Mouse (Mus musculus) T-helper 17 cell (primary cell): Measurements from ENCODE around the gene Cln3.

ENCODE experiments used
- in situ Hi-C, 2 experiments: fragments of 300-600 bp; cut with MboI, MseI; formaldehyde crosslinking; loops; 1 replicate in 1 of 2; 2 replicates in 1 of 2; pipeline ENCODE4 v1.15.1; 2025; ENCODE audit warnings: high pct_unique_total_duplicates in 2 of 2

The Cln3 gene

DNA sequence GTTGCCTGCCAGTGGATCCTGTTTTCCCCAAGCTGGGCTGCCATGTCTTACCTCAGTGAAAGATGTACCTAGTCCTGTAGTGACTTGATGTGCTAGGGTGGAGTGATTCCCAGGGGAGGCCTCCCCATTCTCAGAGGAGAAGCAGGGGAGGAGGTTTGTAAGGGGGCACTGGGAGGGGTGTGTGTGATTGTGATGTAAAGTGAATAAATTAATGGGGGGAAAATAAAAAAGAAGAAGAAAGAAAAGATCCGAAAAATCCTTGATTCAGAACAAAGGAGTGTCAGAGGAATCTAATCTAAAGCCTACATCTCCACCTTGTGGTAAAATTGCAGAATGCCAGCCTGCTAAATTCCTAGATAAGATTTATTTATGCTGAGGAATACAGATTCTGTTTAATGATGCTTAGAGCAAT, 57.4 kb downstream of the Cln3 start:
- in situ Hi-C loops, result loop anchor here in 1 of 2 experiments (5.0 kb wide), 2 partner anchors 51 to 121 kb away; partner anchors contain the start of gene Sh2b1

DNA sequence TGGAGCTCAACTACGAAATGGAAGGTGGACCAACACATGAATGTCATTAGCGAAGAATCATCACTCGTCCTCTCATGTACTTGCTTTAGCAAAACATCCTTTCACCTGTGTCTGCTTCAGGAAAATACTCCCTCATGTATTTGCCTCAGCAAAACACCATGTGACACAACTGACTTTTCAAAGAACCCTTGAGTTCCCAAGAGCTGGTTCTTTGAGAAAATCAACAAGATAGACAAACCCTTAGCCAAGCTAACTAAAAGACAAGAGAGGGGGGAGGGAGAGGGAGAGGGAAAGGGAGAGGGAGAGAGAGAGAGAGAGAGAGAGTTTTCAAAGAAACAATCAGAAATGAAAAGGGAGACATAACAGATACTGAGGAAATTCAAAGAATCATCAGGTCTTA, 62.3 kb downstream of the Cln3 start:
- in situ Hi-C loops, result no loop called here
